Comparison of ENCODE assay signal across 14 mouse cellular contexts in the genomic region with DNA sequence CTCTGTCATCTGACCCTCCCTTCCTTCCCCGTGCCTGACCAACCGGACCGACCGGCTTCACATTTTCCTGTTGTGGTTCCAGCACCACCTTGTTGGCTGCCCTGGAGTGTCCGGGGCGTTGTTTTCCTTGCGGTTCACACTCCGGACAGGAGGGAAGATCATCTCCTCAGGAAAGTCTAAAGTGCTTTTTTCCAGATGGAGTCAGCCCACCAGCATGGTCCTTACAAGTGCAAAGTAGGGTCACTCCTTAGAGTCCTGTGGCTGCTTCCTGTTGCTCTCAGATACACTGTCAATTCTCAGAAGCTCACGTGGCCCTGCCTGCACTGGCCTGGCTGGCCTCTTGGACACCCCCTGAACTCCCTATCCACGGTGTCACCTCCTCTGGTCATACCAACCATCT. TPM values are rescaled to one million over a fixed set of nuclear protein-coding genes. Genes with fewer than 3 reads are reported as not detected.
DNase-seq lines count a peak whose midpoint lies in the region; ATAC-seq lines count a peak whose summit lies in the region.
"Had no signal": no experiment of that assay in that cellular context is flagged by ENCODE, and none has a peak within 500 bp of the region (broad histone marks: within the 10 kb centered on the region; RNA-seq: fewer than 3 reads in every experiment).

No protein-coding gene starts in this region.

- 61% methylated on average over 10 of the region's 10 CpGs for WGBS in intestine, embryonic 16.5 days
- 58% methylated on average over 10 of the region's 10 CpGs for WGBS in intestine, embryonic 15.5 days
- WGBS in hindbrain, embryonic 11.5 days = 71% methylated on average over 10 of the region's 10 CpGs
- WGBS in forebrain, embryonic 10.5 days = 84% methylated on average over 10 of the region's 10 CpGs

- peak; percentile 48 to 55 for DNase-seq in adrenal gland, postnatal 36 days
- DNase-seq in kidney, adult 9 months = peak; percentile 77
- peak; percentile 65 for DNase-seq in lung, postnatal 36 days
- DNase-seq in hindbrain, embryonic 11.5 days (ENCODE audit: low spot score) = no peak
- DNase-seq in forebrain, embryonic 10.5 days (ENCODE audit: extremely low spot score, low spot score) = no peak
- no peak for DNase-seq in left cerebral cortex, postnatal 25 days (ENCODE audit: low spot score in 2 of 2)
- DNase-seq: cerebellum, postnatal 14 days; layer of hippocampus, postnatal 36 days; lung, embryonic 14.5 days; thymus, postnatal 4 days had no signal

- peaks cover 4% of the 10 kb centered on the region; the same call in 1 of the 2 replicates for H3K4me1 ChIP-seq in intestine, embryonic 16.5 days (ENCODE audit: control insufficient read depth, insufficient read depth, low read length)
- peaks cover 4% of the 10 kb centered on the region; the same call in 1 of the 2 replicates for H3K4me1 ChIP-seq in intestine, embryonic 15.5 days (replicated peaks)
- no peaks in the 10 kb centered on the region; the same call in 1 of the 2 replicates for H3K4me1 ChIP-seq in hindbrain, embryonic 11.5 days (replicated peaks; ENCODE audit: control insufficient read depth, insufficient read depth, low read length)
- H3K4me1 ChIP-seq in forebrain, embryonic 10.5 days = peaks cover 33% of the 10 kb centered on the region

- ATAC-seq in intestine, embryonic 16.5 days = peak; percentile 48; the same call in 1 of the 2 replicates
- ATAC-seq in intestine, embryonic 15.5 days = no peak
- no peak for ATAC-seq in hindbrain, embryonic 11.5 days (ENCODE audit: low FRiP score)
- ATAC-seq: Patski had no signal

- intact Hi-C loops in left cerebral cortex, postnatal 25 days (cut with DNase I) = no loop called here

- H3K4me3 ChIP-seq in intestine, embryonic 16.5 days (ENCODE audit: low read length) = no peak overlapping the region
- no peak overlapping the region for H3K4me3 ChIP-seq in intestine, embryonic 15.5 days (replicated peaks)
- no peak overlapping the region for H3K4me3 ChIP-seq in hindbrain, embryonic 11.5 days (ENCODE audit: low read depth, low read length)
- H3K4me3 ChIP-seq in forebrain, embryonic 10.5 days = no peak overlapping the region
- H3K4me3 ChIP-seq: hindbrain, embryonic 15.5 days had no signal

- no peak overlapping the region for H3K9ac ChIP-seq in intestine, embryonic 16.5 days (ENCODE audit: low read depth, low read length)
- no peak overlapping the region for H3K9ac ChIP-seq in intestine, embryonic 15.5 days
- H3K9ac ChIP-seq in hindbrain, embryonic 11.5 days (ENCODE audit: low read depth, low read length) = no peak overlapping the region
- H3K9ac ChIP-seq: hindbrain, embryonic 15.5 days; lung, embryonic 14.5 days had no signal

- H3K9me3 ChIP-seq in intestine, embryonic 16.5 days (ENCODE audit: control insufficient read depth, low read length) = no peaks in the 10 kb centered on the region
- no peaks in the 10 kb centered on the region for H3K9me3 ChIP-seq in intestine, embryonic 15.5 days
- H3K9me3 ChIP-seq in hindbrain, embryonic 11.5 days (ENCODE audit: control insufficient read depth, low read length) = no peaks in the 10 kb centered on the region
- H3K9me3 ChIP-seq in forebrain, embryonic 10.5 days = no peaks in the 10 kb centered on the region
- H3K9me3 ChIP-seq: hindbrain, embryonic 15.5 days had no signal

- no peak overlapping the region for H3K4me2 ChIP-seq in intestine, embryonic 16.5 days (ENCODE audit: low read depth, low read length)
- no peak overlapping the region for H3K4me2 ChIP-seq in intestine, embryonic 15.5 days (replicated peaks)
- no peak overlapping the region for H3K4me2 ChIP-seq in hindbrain, embryonic 11.5 days (replicated peaks; ENCODE audit: low read depth, low read length)
- H3K4me2 ChIP-seq: hindbrain, embryonic 15.5 days; lung, embryonic 14.5 days had no signal

- no peak overlapping the region for H3K27ac ChIP-seq in intestine, embryonic 16.5 days (ENCODE audit: low read length)
- H3K27ac ChIP-seq in intestine, embryonic 15.5 days = no peak overlapping the region
- no peak overlapping the region for H3K27ac ChIP-seq in hindbrain, embryonic 11.5 days (ENCODE audit: low read depth, low read length)
- H3K27ac ChIP-seq in forebrain, embryonic 10.5 days = no peak overlapping the region
- H3K27ac ChIP-seq: hindbrain, embryonic 15.5 days had no signal

- H3K27me3 ChIP-seq in intestine, embryonic 16.5 days (replicated peaks; ENCODE audit: control insufficient read depth, insufficient read depth, low read length) = no peaks in the 10 kb centered on the region
- no peaks in the 10 kb centered on the region for H3K27me3 ChIP-seq in intestine, embryonic 15.5 days (replicated peaks)
- no peaks in the 10 kb centered on the region for H3K27me3 ChIP-seq in hindbrain, embryonic 11.5 days (ENCODE audit: control insufficient read depth, insufficient read depth, low read length)
- H3K27me3 ChIP-seq in forebrain, embryonic 10.5 days (ENCODE audit: poor library complexity, severe bottlenecking) = no peaks in the 10 kb centered on the region; the same call in 1 of the 2 replicates
- H3K27me3 ChIP-seq: hindbrain, embryonic 15.5 days had no signal

- H3K36me3 ChIP-seq in intestine, embryonic 16.5 days (ENCODE audit: control insufficient read depth, insufficient read depth, low read length) = no peaks in the 10 kb centered on the region
- no peaks in the 10 kb centered on the region for H3K36me3 ChIP-seq in intestine, embryonic 15.5 days
- H3K36me3 ChIP-seq in hindbrain, embryonic 11.5 days (ENCODE audit: control insufficient read depth, insufficient read depth, low read length) = no peaks in the 10 kb centered on the region
- no peaks in the 10 kb centered on the region for H3K36me3 ChIP-seq in forebrain, embryonic 10.5 days (replicated peaks)
- H3K36me3 ChIP-seq: hindbrain, embryonic 15.5 days had no signal

RNA-seq across cellular contexts. Expression of a gene that starts 55.2 kb away (rescaled TPM):
- polyA plus RNA-seq in intestine, embryonic 16.5 days (2015; fragmentation: Nextera tagmentation; extraction: Ambion mirVana) = 6.5 and 9.8 TPM in 2 replicates
- polyA plus RNA-seq in intestine, embryonic 15.5 days (2015; fragmentation: Nextera tagmentation; extraction: Ambion mirVana) = 7.7 and 7.8 TPM in 2 replicates
- total RNA-seq in adrenal gland, postnatal 36 days (2021) = 10 to 100 TPM; 50.0 to 57.8 TPM
- polyA plus RNA-seq in hindbrain, embryonic 11.5 days (2014; fragmentation: Nextera tagmentation; extraction: Ambion mirVana) = 4.9 and 6.5 TPM in 2 replicates
- polyA plus RNA-seq in forebrain, embryonic 10.5 days (2016; fragmentation: Nextera tagmentation; extraction: Ambion mirVana) = 5.2 and 5.3 TPM in 2 replicates
- 10 to 100 TPM; 63.5 to 70.3 TPM for total RNA-seq in left cerebral cortex, postnatal 25 days (2021)

Comparison
In these comparisons a context has a peak if more than half of its experiments do, and no peak if none do; other contexts are left out.
1. DNase-seq: peak in adrenal gland, postnatal 36 days (2 of 2), kidney, adult 9 months (single experiment) and lung, postnatal 36 days (single experiment); none in hindbrain, embryonic 11.5 days (single experiment), forebrain, embryonic 10.5 days (single experiment) and left cerebral cortex, postnatal 25 days (0 of 2).